Mouse (Mus musculus): ENCODE results near the gene Kl.

DNA sequence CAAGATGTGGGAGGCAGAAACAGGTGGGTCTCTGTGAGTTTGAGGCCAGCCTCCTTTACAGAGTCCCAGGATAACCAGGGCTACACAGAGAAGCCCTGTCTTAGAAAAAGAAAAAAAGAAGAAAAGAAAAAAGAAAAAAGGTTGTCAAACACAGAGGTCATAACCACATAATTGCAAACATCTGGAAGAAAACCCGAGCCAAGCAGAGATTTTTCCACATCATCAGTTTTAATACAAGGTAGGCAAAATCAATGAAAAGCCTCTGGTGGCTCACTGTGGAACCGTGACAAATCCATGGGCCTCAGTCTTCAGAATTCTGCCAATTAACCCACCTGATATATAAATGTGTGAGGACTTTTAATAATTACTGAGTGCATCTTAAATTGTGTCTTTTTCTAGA is 14.9 kb upstream of the Kl start:
- TF ChIP-seq FLI1 (IDR thresholded peaks at IDR 0.05; ENCODE audit: low read length) = no peak
- TF ChIP-seq GATA1 (IDR thresholded peaks at IDR 0.05; ENCODE audit: borderline replicate concordance, low read length) = no peak

Data from megakaryocyte, embryonic 14.5 days (primary cell).